8 mouse cellular contexts compared by ENCODE assay signal in the genomic region with DNA sequence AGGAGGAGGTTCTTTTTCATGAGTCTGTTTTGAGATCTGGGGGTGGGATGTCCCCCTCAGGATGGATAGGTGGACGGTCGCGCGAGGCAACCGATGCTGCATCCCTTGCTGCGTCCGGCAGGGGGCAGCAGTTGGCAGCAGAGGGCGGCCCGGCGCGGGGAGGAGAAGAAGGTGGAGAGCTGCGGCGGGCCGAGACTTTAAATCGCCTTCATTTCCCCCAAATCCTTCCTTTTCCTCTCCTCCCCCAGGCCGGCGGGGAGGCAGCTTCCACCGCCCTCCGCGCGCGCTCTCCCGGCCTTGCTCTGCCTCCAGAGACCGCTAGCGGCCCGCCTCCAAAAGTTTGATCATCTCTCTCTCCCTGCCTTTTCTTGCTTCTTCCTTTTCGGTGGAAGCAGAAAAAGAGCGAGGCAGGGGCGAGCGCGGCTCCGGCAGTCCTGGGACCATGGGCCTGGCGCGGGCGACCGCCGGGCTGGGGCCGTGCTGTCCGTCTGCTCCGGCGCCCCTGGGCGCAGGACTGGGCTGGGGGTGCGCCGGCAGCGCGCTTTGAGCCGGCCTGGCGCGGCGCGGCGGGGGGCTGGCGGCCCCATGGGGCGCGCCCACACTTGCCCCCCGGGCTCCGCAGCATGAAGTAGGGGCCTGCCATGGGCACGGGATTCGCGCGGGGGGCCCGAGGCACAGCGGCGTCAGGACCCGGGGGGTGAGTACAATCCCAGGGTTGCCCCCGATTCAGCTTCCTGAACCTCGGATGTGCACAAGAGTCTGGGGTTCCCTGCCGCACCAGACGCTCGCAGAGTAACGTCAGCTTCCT. TPM values are rescaled to one million over a fixed set of nuclear protein-coding genes. Genes with fewer than 3 reads are reported as not detected.
A peak's percentile ranks its signal among the peaks of the same experiment; 100 is the strongest.
DNase-seq lines count a peak whose midpoint lies in the region; ATAC-seq lines count a peak whose summit lies in the region.

No protein-coding gene starts in this region.

- peak overlapping the region; percentile 100 for H3K4me2 ChIP-seq in midbrain, embryonic 11.5 days

- ATAC-seq in midbrain, embryonic 11.5 days (ENCODE audit: low FRiP score): peak; percentile 74
- no peak for ATAC-seq in activated CD4-positive, CD25-positive, alpha-beta regulatory T cell, adult 4 months

- peak; percentile 62 for DNase-seq in adipocyte (ENCODE audit: low spot score)
- peak; percentile 81 to 82 for DNase-seq in cerebellum, postnatal 36 days
- peak; percentile 83 for DNase-seq in gastrocnemius, postnatal 14 days
- DNase-seq in hindlimb bud, embryonic 11.5 days (ENCODE audit: extremely low spot score, low read depth, low spot score): peak; percentile 30
- DNase-seq in limb, embryonic 10.5 days (ENCODE audit: low spot score): peak; percentile 94
- peak; percentile 98 for DNase-seq in midbrain, embryonic 11.5 days (ENCODE audit: low spot score, missing footprints)
- DNase-seq in right cerebral cortex, postnatal 36 days (ENCODE audit: low spot score in 2 of 2): peak; percentile 36 to 48

- H3K9ac ChIP-seq in midbrain, embryonic 11.5 days (ENCODE audit: low read length): peak overlapping the region; percentile 80

- H3K27ac ChIP-seq in limb, embryonic 10.5 days: peak overlapping the region; percentile 92
- H3K27ac ChIP-seq in midbrain, embryonic 11.5 days (ENCODE audit: low read depth, low read length): no peak overlapping the region

- under 1% methylated on average over 71 of the region's 71 CpGs for WGBS in limb, embryonic 10.5 days
- under 1% methylated on average over 48 of the region's 71 CpGs for WGBS in midbrain, embryonic 11.5 days

- peak overlapping the region; percentile 95 for H3K4me3 ChIP-seq in limb, embryonic 10.5 days
- H3K4me3 ChIP-seq in midbrain, embryonic 11.5 days (ENCODE audit: low read depth, low read length): peak overlapping the region; percentile 74

- H3K36me3 ChIP-seq in limb, embryonic 10.5 days: no peaks in the 10 kb centered on the region
- no peaks in the 10 kb centered on the region for H3K36me3 ChIP-seq in midbrain, embryonic 11.5 days (ENCODE audit: control insufficient read depth, insufficient read depth, low read length)

- H3K4me1 ChIP-seq in limb, embryonic 10.5 days: peaks cover 46% of the 10 kb centered on the region
- H3K4me1 ChIP-seq in midbrain, embryonic 11.5 days (ENCODE audit: control insufficient read depth, insufficient read depth, low read length): peaks cover 14% of the 10 kb centered on the region

- intact Hi-C loops in gastrocnemius, postnatal 14 days (cut with DNase I; ENCODE audit: low total_unique reads): loop anchor here (2.0 kb wide), 1 partner anchor 93 kb away; no protein-coding TSS in a partner anchor

- no peaks in the 10 kb centered on the region for H3K9me3 ChIP-seq in limb, embryonic 10.5 days (replicated peaks)
- no peaks in the 10 kb centered on the region for H3K9me3 ChIP-seq in midbrain, embryonic 11.5 days (ENCODE audit: control insufficient read depth, low read length)

- H3K27me3 ChIP-seq in limb, embryonic 10.5 days (ENCODE audit: low read depth, poor library complexity, severe bottlenecking): peaks cover 32% of the 10 kb centered on the region
- H3K27me3 ChIP-seq in midbrain, embryonic 11.5 days (ENCODE audit: control insufficient read depth, insufficient read depth, low read length): peaks cover 31% of the 10 kb centered on the region

RNA-seq across cellular contexts. Expression of a gene that starts 1.6 kb away (rescaled TPM):
- total RNA-seq in gastrocnemius, postnatal 14 days (2021): 1 to 10 TPM; 1.9 to 2.6 TPM
- 7.4 and 9.4 TPM in 2 replicates for polyA plus RNA-seq in limb, embryonic 10.5 days (2016; fragmentation: Nextera tagmentation; extraction: Ambion mirVana)
- polyA plus RNA-seq in midbrain, embryonic 11.5 days (2014; fragmentation: Nextera tagmentation; extraction: Ambion mirVana): 1.9 and 2.3 TPM in 2 replicates
- under 1 TPM; 0.45 to 0.60 TPM for polyA plus RNA-seq in activated CD4-positive, CD25-positive, alpha-beta regulatory T cell, adult 4 months (2017; shearing (Covaris generic))

RNA-seq across cellular contexts. Expression of a gene that starts 43.5 kb away (rescaled TPM):
- not detected for total RNA-seq in gastrocnemius, postnatal 14 days (2021)
- polyA plus RNA-seq in limb, embryonic 10.5 days (2016; fragmentation: Nextera tagmentation; extraction: Ambion mirVana): 0.08 and 0.29 TPM in 2 replicates
- polyA plus RNA-seq in midbrain, embryonic 11.5 days (2014; fragmentation: Nextera tagmentation; extraction: Ambion mirVana): not detected in 2 replicates
- not detected for polyA plus RNA-seq in activated CD4-positive, CD25-positive, alpha-beta regulatory T cell, adult 4 months (2017; shearing (Covaris generic))

Comparison
In these comparisons a context has a peak if more than half of its experiments do, and no peak if none do; other contexts are left out.
1. DNase-seq: peak in every context shown above with its lines; median percentile 98 in midbrain, embryonic 11.5 days; 94 in limb, embryonic 10.5 days; 83 in gastrocnemius, postnatal 14 days; 82 in cerebellum, postnatal 36 days; 62 in adipocyte; 42 in right cerebral cortex, postnatal 36 days; 30 in hindlimb bud, embryonic 11.5 days.